Mouse (Mus musculus) left cerebral cortex, adult 11 months (tissue): Measurements from ENCODE around the gene Rccd1.

ENCODE experiments used
- DNase-seq: peaks from one replicate; pipeline ENCODE4 v3.0.0; 2022; ENCODE audit warnings: low spot score

Rccd1 gene

GRCm38 (mm10) chr7:80257706-80258105 lies 66.5 kb downstream of the Rccd1 start:
- no peak for DNase-seq

- no peak for DNase-seq
These were observed 68.3 kb downstream of the Rccd1 start for GRCm38 (mm10) chr7:80255981-80256380.

GRCm38 (mm10) chr7:80252886-80253285 lies 71.4 kb downstream of the Rccd1 start:
- no peak for DNase-seq

- no peak for DNase-seq
These were observed 71.8 kb downstream of the Rccd1 start for GRCm38 (mm10) chr7:80252437-80252836.

- DNase-seq: no peak
These were observed 77.4 kb downstream of the Rccd1 start for GRCm38 (mm10) chr7:80246859-80247258.

GRCm38 (mm10) chr7:80246148-80246721 lies 78.0 kb downstream of the Rccd1 start, which contains the start of gene Ttll13:
Gene Ttll13 (plus strand): TSS chr7:80246376.
- DNase-seq: peak; percentile 96

- DNase-seq: no peak
These were observed 79.4 kb downstream of the Rccd1 start for GRCm38 (mm10) chr7:80244851-80245250.
